Mouse (Mus musculus): ENCODE measurements around the gene Tut4. TPM values are rescaled to one million over a fixed set of nuclear protein-coding genes. Genes with fewer than 3 reads are reported as not detected.

Gene Tut4
- 27.3 and 34.1 TPM in 2 replicates for polyA plus RNA-seq (2015; fragmentation: Nextera tagmentation; extraction: Ambion mirVana)

DNA sequence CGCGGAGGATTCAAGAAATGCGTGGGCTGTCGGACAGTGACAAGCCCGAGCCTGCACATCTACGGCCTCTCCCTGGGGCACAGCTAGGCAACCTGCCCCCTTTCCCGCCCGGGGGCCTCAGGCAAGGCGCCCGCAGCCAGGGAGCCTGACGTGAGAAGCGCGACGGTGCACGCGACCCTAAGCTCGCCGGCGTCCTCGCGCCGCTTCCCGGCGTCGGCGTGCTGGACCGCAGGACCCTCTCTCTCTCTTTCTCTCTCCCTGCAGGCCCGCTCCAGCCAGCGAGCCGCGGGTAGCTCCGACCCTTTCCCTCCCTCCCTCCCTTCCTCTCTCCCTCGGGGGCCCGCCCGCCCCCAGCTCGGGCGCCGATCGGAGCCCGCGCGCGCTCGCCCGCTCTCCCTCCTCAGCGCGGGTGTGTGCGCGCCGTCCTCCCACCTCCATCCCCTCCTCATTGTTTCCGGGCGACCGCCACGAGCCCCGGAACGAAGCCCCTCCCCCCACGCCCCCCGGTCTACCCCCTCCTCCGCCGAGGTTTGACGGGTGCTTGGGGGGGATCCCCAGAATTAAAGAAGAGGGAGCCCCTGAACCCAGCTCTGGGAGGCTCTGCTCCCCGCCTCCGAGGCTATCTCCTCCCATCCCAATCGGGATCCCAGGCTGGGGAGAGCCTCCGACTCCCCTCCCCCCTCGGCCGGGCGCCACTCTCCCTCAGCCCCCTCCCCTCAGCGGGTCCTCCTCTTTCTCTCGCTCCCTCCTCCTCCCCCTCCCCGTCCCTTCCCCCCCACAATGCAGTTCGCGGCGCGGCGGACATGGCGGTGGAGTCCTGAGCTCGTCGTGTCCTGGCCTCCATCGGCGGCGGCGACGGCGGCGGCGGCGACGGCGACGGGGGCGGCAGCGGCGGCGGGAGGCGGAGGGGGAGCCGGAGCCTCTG lies at the start of gene Tut4:
Gene Tut4, plus strand, starts transcription at position 196 of the 925 bp plus-strand sequence.

GRCm38 (mm10) chr4:108578840-108579742 lies 119.9 kb downstream of the Tut4 start, which contains the start of the genes Prpf38a and Orc1:
Gene Prpf38a, minus strand, starts transcription at chr4:108579336.
Gene Orc1, plus strand, starts transcription at chr4:108579423.

Other genes with a start within 250 kb of the Tut4 start
- gene Zyg11a, start 241.4 kb upstream of the Tut4 start, polyA plus RNA-seq (2015; fragmentation: Nextera tagmentation; extraction: Ambion mirVana) = 0.09 TPM in 1 of 2 replicates, not detected in the other
- 4.9 and 5.1 TPM in 2 replicates for gene Zyg11b, start 158.3 kb upstream of the Tut4 start, polyA plus RNA-seq (2015; fragmentation: Nextera tagmentation; extraction: Ambion mirVana)
- gene Coa7, start 131.3 kb upstream of the Tut4 start, polyA plus RNA-seq (2015; fragmentation: Nextera tagmentation; extraction: Ambion mirVana) = 48.8 and 53.2 TPM in 2 replicates
- not detected in 2 replicates for gene Shisal2a, start 76.1 kb upstream of the Tut4 start, polyA plus RNA-seq (2015; fragmentation: Nextera tagmentation; extraction: Ambion mirVana)
- gene Gpx7, start 52.5 kb upstream of the Tut4 start, polyA plus RNA-seq (2015; fragmentation: Nextera tagmentation; extraction: Ambion mirVana) = 59.9 and 78.1 TPM in 2 replicates
- 36.2 and 40.7 TPM in 2 replicates for gene Prpf38a, start 119.9 kb downstream of the Tut4 start, polyA plus RNA-seq (2015; fragmentation: Nextera tagmentation; extraction: Ambion mirVana)
- gene Orc1, start 120.0 kb downstream of the Tut4 start, polyA plus RNA-seq (2015; fragmentation: Nextera tagmentation; extraction: Ambion mirVana) = 0.90 and 1.6 TPM in 2 replicates
- 15.4 and 16.6 TPM in 2 replicates for gene Cc2d1b, start 160.5 kb downstream of the Tut4 start, polyA plus RNA-seq (2015; fragmentation: Nextera tagmentation; extraction: Ambion mirVana)

All from skeletal muscle tissue, postnatal 0 days (tissue).